Mouse (Mus musculus) adrenal gland, postnatal 25 days (tissue): Measurements from ENCODE around the gene Siglec1. TPM values are rescaled to one million over a fixed set of nuclear protein-coding genes. Genes with fewer than 3 reads are reported as not detected.
A peak's percentile ranks its signal among the peaks of the same experiment; 100 is the strongest.
"Not testable (repeated sequence)": the region's sequence is repeated elsewhere in the genome, so short reads cannot be mapped to it uniquely, and the experiment has no call there.

Experiments used
- DNase-seq: peaks from one replicate; pipeline ENCODE4 v3.0.0; 2021; ENCODE audit warnings: mixed read lengths
- total RNA-seq: library from RNA; stranded (reverse); gene quantifications from 2 replicates; pipeline ENCODE4 v1.2.3, GENCODE M21; 2021

The Siglec1 gene
- total RNA-seq, 1 experiment from 2014 or later, result 2.7 TPM

- no peak for DNase-seq
Measured at GRCm38 (mm10) chr2:131052862-131053418, 33.6 kb downstream of the Siglec1 start.

GRCm38 (mm10) chr2:131052043-131052442 is 34.5 kb downstream of the Siglec1 start:
- no peak for DNase-seq

- no peak for DNase-seq
Measured at GRCm38 (mm10) chr2:131046025-131046424, 40.5 kb downstream of the Siglec1 start.

GRCm38 (mm10) chr2:131044989-131045720 is 41.4 kb downstream of the Siglec1 start:
- no peak for DNase-seq

- no peak for DNase-seq
Measured at GRCm38 (mm10) chr2:131044354-131044852, 42.2 kb downstream of the Siglec1 start.

- DNase-seq, result no peak
Measured at GRCm38 (mm10) chr2:131042988-131043387, 43.6 kb downstream of the Siglec1 start, which contains the start of gene Gfra4. Gene Gfra4 (minus strand): TSS chr2:131043088.

- peak; percentile 43 for DNase-seq
Measured at GRCm38 (mm10) chr2:131040854-131041825, 45.4 kb downstream of the Siglec1 start.

- no peak for DNase-seq
Measured at GRCm38 (mm10) chr2:131038675-131039074, 47.9 kb downstream of the Siglec1 start.

GRCm38 (mm10) chr2:131038197-131038596 is 48.4 kb downstream of the Siglec1 start:
- no peak for DNase-seq

GRCm38 (mm10) chr2:131037226-131037990 is 49.2 kb downstream of the Siglec1 start:
- DNase-seq, result no peak

GRCm38 (mm10) chr2:131036757-131037156 is 49.8 kb downstream of the Siglec1 start:
- no peak for DNase-seq

- DNase-seq, result no peak
Measured at GRCm38 (mm10) chr2:131036343-131036742, 50.2 kb downstream of the Siglec1 start.

GRCm38 (mm10) chr2:131031406-131031805 is 55.2 kb downstream of the Siglec1 start:
- not testable (repeated sequence) for DNase-seq

- DNase-seq, result no peak
Measured at GRCm38 (mm10) chr2:131030998-131031397, 55.6 kb downstream of the Siglec1 start.

GRCm38 (mm10) chr2:131030561-131030960 is 56.0 kb downstream of the Siglec1 start:
- no peak for DNase-seq

GRCm38 (mm10) chr2:131029065-131029935 is 57.3 kb downstream of the Siglec1 start:
- DNase-seq, result peak; percentile 27

GRCm38 (mm10) chr2:131026941-131027340 is 59.6 kb downstream of the Siglec1 start:
- no peak for DNase-seq

GRCm38 (mm10) chr2:131025230-131025629 is 61.3 kb downstream of the Siglec1 start:
- no peak for DNase-seq
